Mouse (Mus musculus): ENCODE data around the gene C5ar1. TPM values are rescaled to one million over a fixed set of nuclear protein-coding genes. Genes with fewer than 3 reads are reported as not detected.
"Not testable (repeated sequence)": the region's sequence is repeated elsewhere in the genome, so short reads cannot be mapped to it uniquely, and the experiment has no call there.

C5ar1 gene
- 0.60 and 5.3 TPM in 2 replicates for polyA plus RNA-seq (2011; ENCODE audit: insufficient read length, low read depth, missing spikeins)

DNA sequence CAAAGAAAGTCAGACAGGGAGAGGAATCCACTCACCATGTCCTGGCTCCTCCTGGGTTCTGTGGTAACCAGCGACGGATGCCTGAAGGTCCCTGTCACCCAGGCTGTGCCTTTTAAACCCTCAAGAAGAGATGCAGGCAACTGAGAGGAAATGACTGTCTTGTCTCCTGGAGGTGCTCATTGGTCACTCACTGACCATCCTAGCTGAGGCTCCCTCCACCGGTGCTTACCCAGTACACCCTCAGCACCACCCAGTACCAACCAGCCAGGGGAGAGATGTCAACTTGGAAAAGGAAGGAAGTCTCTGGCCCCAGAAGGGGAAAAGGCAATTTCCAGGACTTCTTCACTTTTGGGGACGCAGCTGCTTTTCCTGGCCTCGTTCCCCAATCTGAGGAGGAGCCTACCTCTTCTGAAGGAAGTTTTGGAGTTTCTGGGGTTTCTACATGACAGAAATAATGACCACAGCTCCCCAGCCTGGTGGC, at the start of gene C5ar1:
Gene C5ar1, minus strand, starts transcription at position 431 of the 481 bp plus-strand sequence.
- TF ChIP-seq CTCF (IDR thresholded peaks at IDR 0.05; ENCODE audit: borderline replicate concordance, insufficient read depth, low read length) (no peak), POLR2A (IDR thresholded peaks at IDR 0.05; ENCODE audit: low read depth, low read length) (no peak)
- Histone ChIP-seq H3K4me3 (ENCODE audit: insufficient read depth, low read length) (no peak within 1 kb of the TSS), H3K27ac (ENCODE audit: insufficient read depth, low read length) (no peak within 1 kb of the TSS), H3K4me1 (ENCODE audit: control insufficient read depth, insufficient read depth, low read length) (no peaks in the 10 kb centered on the region)

- no peak for TF ChIP-seq CTCF (IDR thresholded peaks at IDR 0.05; ENCODE audit: borderline replicate concordance, insufficient read depth, low read length)
- TF ChIP-seq POLR2A (IDR thresholded peaks at IDR 0.05; ENCODE audit: low read depth, low read length), result 0 out of 2 replicates have a peak, but pooled peaks have one; percentile 93
- Histone ChIP-seq H3K27ac (ENCODE audit: insufficient read depth, low read length) (peak overlapping the region; percentile 91), H3K4me1 (ENCODE audit: control insufficient read depth, insufficient read depth, low read length) (peaks cover 9% of the 10 kb centered on the region)
These were observed 49.4 kb upstream of the C5ar1 start for GRCm38 (mm10) chr7:16308555-16309317.

DNA sequence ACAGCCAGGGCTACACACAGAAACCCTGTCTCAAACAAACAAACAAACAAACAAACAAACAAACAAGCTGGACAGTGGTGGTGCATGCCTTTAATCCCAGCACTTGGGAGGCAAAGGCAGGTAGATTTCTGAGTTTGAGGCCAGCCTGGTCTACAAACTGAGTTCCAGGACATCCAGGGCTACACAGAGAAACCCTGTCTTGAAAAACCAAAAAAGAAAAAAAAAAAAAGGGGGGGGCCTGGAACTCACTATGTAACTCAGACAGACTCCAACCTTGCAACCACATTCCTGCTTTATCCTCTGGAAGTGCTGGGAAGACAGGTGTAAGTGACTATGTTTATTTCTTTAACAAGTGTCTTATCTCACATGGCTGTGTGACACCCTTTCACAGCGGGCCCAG, 48.8 kb upstream of the C5ar1 start, which contains the start of gene Bbc3:
Gene Bbc3, plus strand, starts transcription at position 301 of the 400 bp plus-strand sequence.
- H3K4me3 ChIP-seq (ENCODE audit: insufficient read depth, low read length); H3K4me1 ChIP-seq (ENCODE audit: control insufficient read depth, insufficient read depth, low read length): not testable (repeated sequence)
- peak within 1 kb of the TSS; percentile 91 for H3K27ac ChIP-seq (ENCODE audit: insufficient read depth, low read length)

More at GRCm38 (mm10) chr7:16308555-16309317, 49.4 kb upstream of the C5ar1 start:
- H3K4me3 ChIP-seq (ENCODE audit: insufficient read depth, low read length), result no peak overlapping the region

DNA sequence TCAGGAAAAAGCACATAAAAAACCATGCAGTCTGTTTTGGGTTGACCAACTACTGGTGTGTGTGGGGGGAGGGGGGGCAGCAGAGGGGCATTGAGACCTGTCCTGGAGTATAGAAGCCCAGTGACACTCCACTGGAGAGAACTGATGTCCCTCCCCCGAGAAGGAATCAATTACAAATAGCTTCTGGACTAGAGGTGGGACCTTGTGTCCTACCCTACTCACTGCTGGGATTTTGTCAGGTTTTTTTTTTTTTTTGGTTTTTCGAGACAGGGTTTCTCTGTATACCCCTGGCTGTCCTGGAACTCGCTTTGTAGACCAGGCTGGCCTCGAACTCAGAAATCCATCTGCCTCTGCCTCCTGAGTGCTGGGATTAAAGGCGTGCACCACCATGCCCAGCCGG, 47.8 kb upstream of the C5ar1 start:
- H3K4me1 ChIP-seq (ENCODE audit: control insufficient read depth, insufficient read depth, low read length); H3K4me3 ChIP-seq (ENCODE audit: insufficient read depth, low read length); H3K27ac ChIP-seq (ENCODE audit: insufficient read depth, low read length): not testable (repeated sequence)

GRCm38 (mm10) chr7:16299419-16300035, 40.2 kb upstream of the C5ar1 start:
- Histone ChIP-seq H3K4me1 (ENCODE audit: control insufficient read depth, insufficient read depth, low read length) (peaks cover 13% of the 10 kb centered on the region), H3K27ac (ENCODE audit: insufficient read depth, low read length) (peak overlapping the region; percentile 61), H3K4me3 (ENCODE audit: insufficient read depth, low read length) (peak overlapping the region; percentile 58)
- TF ChIP-seq CTCF (IDR thresholded peaks at IDR 0.05; ENCODE audit: borderline replicate concordance, insufficient read depth, low read length), result no peak
- TF ChIP-seq POLR2A (IDR thresholded peaks at IDR 0.05; ENCODE audit: low read depth, low read length), result peak; percentile 68

DNA sequence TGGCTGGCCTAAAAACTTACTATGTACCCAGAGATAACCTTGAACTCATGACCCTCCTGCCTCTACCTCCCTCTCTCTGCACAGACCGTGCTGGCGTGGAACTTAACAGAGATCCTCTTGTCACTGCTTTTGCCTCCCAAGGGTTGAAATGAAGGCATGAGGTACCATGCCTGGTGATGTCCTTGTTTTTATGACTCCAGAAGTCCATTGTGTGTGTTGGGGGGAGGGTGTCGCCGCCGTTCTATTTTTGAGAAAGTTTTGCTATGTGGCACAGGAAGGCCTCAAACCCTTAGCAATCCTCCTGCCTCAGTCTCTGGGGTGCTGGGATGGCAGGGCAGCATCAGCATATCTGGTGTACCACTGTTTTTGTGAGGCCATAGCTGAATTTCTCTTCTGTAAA, 39.6 kb upstream of the C5ar1 start:
- H3K4me1 ChIP-seq (ENCODE audit: control insufficient read depth, insufficient read depth, low read length), result peaks cover 13% of the 10 kb centered on the region
- peak overlapping the region; percentile 30 for H3K4me3 ChIP-seq (ENCODE audit: insufficient read depth, low read length)
- TF ChIP-seq POLR2A (IDR thresholded peaks at IDR 0.05; ENCODE audit: low read depth, low read length), result no peak
- TF ChIP-seq CTCF (IDR thresholded peaks at IDR 0.05; ENCODE audit: borderline replicate concordance, insufficient read depth, low read length), result no peak
- H3K27ac ChIP-seq (ENCODE audit: insufficient read depth, low read length), result peak overlapping the region; percentile 61

- peaks cover 13% of the 10 kb centered on the region for H3K4me1 ChIP-seq (ENCODE audit: control insufficient read depth, insufficient read depth, low read length)
- H3K27ac ChIP-seq (ENCODE audit: insufficient read depth, low read length), result peak overlapping the region; percentile 91
- TF ChIP-seq CTCF (IDR thresholded peaks at IDR 0.05; ENCODE audit: borderline replicate concordance, insufficient read depth, low read length) (no peak), POLR2A (IDR thresholded peaks at IDR 0.05; ENCODE audit: low read depth, low read length) (0 out of 2 replicates have a peak, but pooled peaks have one; percentile 7)
- H3K4me3 ChIP-seq (ENCODE audit: insufficient read depth, low read length), result no peak overlapping the region
These were observed 38.3 kb upstream of the C5ar1 start for GRCm38 (mm10) chr7:16297616-16298015.

GRCm38 (mm10) chr7:16296766-16297390, 37.5 kb upstream of the C5ar1 start:
- H3K4me1 ChIP-seq (ENCODE audit: control insufficient read depth, insufficient read depth, low read length), result peaks cover 13% of the 10 kb centered on the region
- TF ChIP-seq CTCF (IDR thresholded peaks at IDR 0.05; ENCODE audit: borderline replicate concordance, insufficient read depth, low read length), result no peak
- TF ChIP-seq POLR2A (IDR thresholded peaks at IDR 0.05; ENCODE audit: low read depth, low read length), result 0 out of 2 replicates have a peak, but pooled peaks have one; percentile 28
- H3K27ac ChIP-seq (ENCODE audit: insufficient read depth, low read length), result peak overlapping the region; percentile 99
- H3K4me3 ChIP-seq (ENCODE audit: insufficient read depth, low read length), result peak overlapping the region; percentile 25

- H3K4me3 ChIP-seq (ENCODE audit: insufficient read depth, low read length), result no peak overlapping the region
- peaks cover 13% of the 10 kb centered on the region for H3K4me1 ChIP-seq (ENCODE audit: control insufficient read depth, insufficient read depth, low read length)
- peak overlapping the region; percentile 99 for H3K27ac ChIP-seq (ENCODE audit: insufficient read depth, low read length)
- TF ChIP-seq CTCF (IDR thresholded peaks at IDR 0.05; ENCODE audit: borderline replicate concordance, insufficient read depth, low read length) (no peak), POLR2A (IDR thresholded peaks at IDR 0.05; ENCODE audit: low read depth, low read length) (no peak)
These were observed 36.8 kb upstream of the C5ar1 start for GRCm38 (mm10) chr7:16296146-16296545.

Data from embryonic fibroblast, embryonic 13.5 days (primary cell).